Mouse (Mus musculus) Patski (cell line): Measurements from ENCODE around the gene Rtn2. TPM values are rescaled to one million over a fixed set of nuclear protein-coding genes. Genes with fewer than 3 reads are reported as not detected.

Source experiments
- ATAC-seq: fragments of 100-300 bp; one replicate; pipeline ENCODE4 v1.8.0; 2021
- CTCF ChIA-PET: fragments of 350-600 bp; sonication (Branson Sonifier 250); formaldehyde crosslinking; loops from one replicate; lab custom pipeline; 2022; ENCODE audit warnings: inconsistent platforms; lab: Charles Lee
- POLR2A ChIA-PET: fragments of 350-600 bp; sonication (Branson Sonifier 250); formaldehyde crosslinking; loops from one replicate; lab custom pipeline; 2022; ENCODE audit warnings: antibody characterized with exemption, inconsistent platforms; lab: Charles Lee
- DNase-seq: peaks from one replicate; pipeline ENCODE4 v3.0.0-alpha.2; 2011; ENCODE audit warnings: low read depth, low spot score
- H3K27me3 ChIP-seq: fragments of 371-371 bp; one replicate; pipeline ENCODE4 v1.5.1; 2021
- CTCF ChIP-seq: fragments of 100-300 bp; IDR thresholded peaks from one replicate; pipeline ENCODE4 v1.5.1; 2021
- in situ Hi-C: fragments of 300-500 bp; cut with MboI; formaldehyde crosslinking; loops from 3 replicates; pipeline ENCODE4 v1.11.1; 2018; ENCODE audit warnings: low pct_unique_long_range_greater_than_20kb, mixed read lengths
- polyA plus RNA-seq: library from polyadenylated mRNA; unstranded; gene quantifications from one replicate; pipeline ENCODE4 v1.2.3, GENCODE M21; 2021

Gene Rtn2
- polyA plus RNA-seq, 1 experiment from 2014 or later, result 4.0 TPM

DNA sequence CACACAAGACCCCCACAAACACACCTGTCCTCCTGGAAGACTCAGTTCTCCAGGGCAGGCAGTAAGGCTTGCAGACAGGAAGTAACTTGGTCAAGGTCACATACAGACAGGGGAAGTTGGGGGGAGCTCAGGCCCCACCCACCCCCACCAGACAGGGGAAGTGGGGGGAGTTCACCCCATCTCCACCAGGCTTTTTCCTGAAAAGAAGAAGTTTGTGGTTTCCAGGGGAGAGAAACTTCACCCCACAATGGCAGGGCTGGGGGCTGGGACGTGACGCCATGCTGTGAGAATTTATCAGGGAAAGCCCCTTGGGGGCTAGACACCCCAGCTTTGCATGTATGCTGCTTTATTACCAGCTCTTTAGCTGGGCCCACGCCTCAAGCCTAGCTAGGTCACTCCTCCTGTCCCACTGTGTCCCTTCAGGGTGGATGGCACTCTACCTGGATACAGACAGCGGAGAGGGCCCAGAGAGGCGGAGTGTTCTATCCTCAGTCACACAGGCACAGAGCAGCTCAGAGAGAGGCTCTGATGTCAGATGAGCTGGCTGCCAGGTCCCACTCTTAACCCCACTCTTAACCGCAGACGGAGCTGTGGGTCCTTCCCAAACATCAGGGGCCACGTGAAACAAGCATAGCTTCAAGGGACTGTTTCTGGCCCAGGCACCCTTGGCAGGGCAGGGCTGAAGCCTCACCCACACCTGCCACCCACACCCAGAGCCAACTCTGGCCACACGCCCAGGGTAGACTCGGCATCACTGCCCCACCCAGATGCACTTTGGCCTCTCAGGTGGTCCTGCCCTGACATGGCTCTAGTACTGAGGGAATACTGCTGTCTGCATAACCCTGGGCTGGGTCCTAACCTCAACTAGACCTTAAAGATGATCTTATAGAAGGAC, 16.2 kb upstream of the Rtn2 start:
- no peak for TF ChIP-seq CTCF
- CTCF ChIA-PET, result interaction anchor here (1.6 kb wide), 1 partner anchor 15 kb away, joined by 5 read pairs; no protein-coding TSS in a partner anchor
- no peak for ATAC-seq
- POLR2A ChIA-PET, result interaction anchor here (0.6 kb wide), 2 partner anchors 9 to 93 kb away, joined by 3 read pairs; partner anchors contain the start of gene Cd3eap
- in situ Hi-C loops, result no loop called here
- H3K27me3 ChIP-seq, result no peaks in the 10 kb centered on the region
- no peak for DNase-seq

DNA sequence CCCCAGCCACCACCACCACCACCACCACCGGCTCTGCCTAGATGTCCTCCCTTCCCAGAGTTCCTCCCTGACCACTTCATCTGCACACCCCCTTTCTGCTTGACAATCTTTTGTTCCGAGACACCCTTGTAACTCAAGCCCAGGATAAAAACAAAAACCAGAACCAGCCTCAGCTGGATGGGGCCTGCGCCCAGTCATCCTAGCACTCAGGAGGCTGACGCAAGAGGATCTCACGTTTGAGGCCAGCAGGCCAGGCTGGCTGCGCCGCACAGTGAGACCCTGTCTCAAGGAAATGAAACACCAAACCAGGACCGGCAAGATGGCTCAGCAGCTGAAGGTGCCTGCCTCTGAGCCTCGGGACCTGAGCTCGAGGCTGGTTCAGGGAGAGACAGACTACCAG, 15.4 kb upstream of the Rtn2 start:
- DNase-seq (no peak), ATAC-seq (no peak)
- CTCF ChIA-PET, result interaction anchor here (1.3 to 2.8 kb wide), 4 partner anchors 8 to 28 kb away, joined by 3 to 18 read pairs (median 5); no protein-coding TSS in a partner anchor
- POLR2A ChIA-PET, result interaction anchor here (1.0 to 1.9 kb wide), 2 partner anchors 14 to 20 kb away, joined by 3 to 6 read pairs; no protein-coding TSS in a partner anchor
- in situ Hi-C loops, result no loop called here
- TF ChIP-seq CTCF, result no peak
- H3K27me3 ChIP-seq, result no peaks in the 10 kb centered on the region

- ChIA-PET POLR2A (interaction anchor here (0.5 to 2.9 kb wide), 5 partner anchors 11 to 71 kb away, joined by 3 to 9 read pairs (median 4); no protein-coding TSS in a partner anchor), CTCF (interaction anchor here (1.6 to 2.8 kb wide), 2 partner anchors 22 to 30 kb away, joined by 4 to 18 read pairs; no protein-coding TSS in a partner anchor)
- no peaks in the 10 kb centered on the region for H3K27me3 ChIP-seq
- in situ Hi-C loops, result no loop called here
- ATAC-seq (no peak), DNase-seq (no peak)
- TF ChIP-seq CTCF, result no peak
These were observed 13.3 kb upstream of the Rtn2 start for GRCm38 (mm10) chr7:19268993-19269681.

GRCm38 (mm10) chr7:19269721-19270441, 12.5 kb upstream of the Rtn2 start:
- ChIA-PET POLR2A (interaction anchor here (0.8 to 2.9 kb wide), 4 partner anchors 12 to 89 kb away, joined by 3 to 9 read pairs (median 4); partner anchors contain the start of genes Cd3eap and Ppp1r13l), CTCF (interaction anchor here (1.6 to 2.8 kb wide), 2 partner anchors 22 to 30 kb away, joined by 4 to 18 read pairs; no protein-coding TSS in a partner anchor)
- no peaks in the 10 kb centered on the region for H3K27me3 ChIP-seq
- in situ Hi-C loops, result no loop called here
- peak; percentile 45 for ATAC-seq
- no peak for TF ChIP-seq CTCF
- no peak for DNase-seq

DNA sequence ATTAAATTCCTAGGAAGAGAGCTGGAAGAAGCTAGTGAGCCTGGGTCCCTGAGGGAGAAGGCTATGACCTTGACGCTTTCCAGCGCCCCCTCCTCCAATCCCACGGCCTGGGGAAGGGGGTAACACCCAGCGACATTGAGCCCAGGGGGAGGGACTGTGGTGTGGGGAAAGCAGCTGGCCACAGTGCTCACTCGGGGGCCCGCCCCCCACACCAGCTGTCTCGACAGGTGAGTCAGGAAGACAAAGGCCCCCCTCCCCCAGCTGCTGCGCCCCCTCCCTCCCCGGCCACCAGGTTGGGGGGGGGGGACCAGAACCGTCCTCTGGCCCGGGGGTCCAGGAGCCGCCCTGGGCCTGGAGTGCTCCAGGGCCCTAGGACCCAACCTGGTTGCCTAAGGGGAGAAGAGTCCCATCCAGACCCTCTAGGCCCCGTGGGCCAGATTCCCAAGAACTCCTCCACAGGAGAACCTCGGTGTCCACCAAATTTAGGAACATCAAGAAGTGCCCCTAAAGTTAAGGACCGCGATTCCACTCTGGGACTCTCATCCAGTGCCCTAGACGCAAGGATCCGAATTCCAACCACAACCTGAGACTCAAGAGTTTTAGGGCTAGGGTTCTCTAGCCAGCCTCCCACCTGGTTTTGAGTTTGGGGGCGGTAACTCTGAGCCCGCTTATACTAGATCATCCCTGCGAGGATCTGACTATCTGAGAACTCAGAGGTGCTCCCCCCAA, 11.8 kb upstream of the Rtn2 start:
- in situ Hi-C loops, result no loop called here
- DNase-seq (no peak), ATAC-seq (no peak)
- H3K27me3 ChIP-seq, result no peaks in the 10 kb centered on the region
- no peak for TF ChIP-seq CTCF
- ChIA-PET CTCF (interaction anchor here (1.6 kb wide), 1 partner anchor 23 kb away, joined by 4 read pairs; no protein-coding TSS in a partner anchor), POLR2A (interaction anchor here (0.8 to 2.9 kb wide), 3 partner anchors 13 to 89 kb away, joined by 3 to 9 read pairs (median 3); partner anchors contain the start of genes Cd3eap and Ppp1r13l)

DNA sequence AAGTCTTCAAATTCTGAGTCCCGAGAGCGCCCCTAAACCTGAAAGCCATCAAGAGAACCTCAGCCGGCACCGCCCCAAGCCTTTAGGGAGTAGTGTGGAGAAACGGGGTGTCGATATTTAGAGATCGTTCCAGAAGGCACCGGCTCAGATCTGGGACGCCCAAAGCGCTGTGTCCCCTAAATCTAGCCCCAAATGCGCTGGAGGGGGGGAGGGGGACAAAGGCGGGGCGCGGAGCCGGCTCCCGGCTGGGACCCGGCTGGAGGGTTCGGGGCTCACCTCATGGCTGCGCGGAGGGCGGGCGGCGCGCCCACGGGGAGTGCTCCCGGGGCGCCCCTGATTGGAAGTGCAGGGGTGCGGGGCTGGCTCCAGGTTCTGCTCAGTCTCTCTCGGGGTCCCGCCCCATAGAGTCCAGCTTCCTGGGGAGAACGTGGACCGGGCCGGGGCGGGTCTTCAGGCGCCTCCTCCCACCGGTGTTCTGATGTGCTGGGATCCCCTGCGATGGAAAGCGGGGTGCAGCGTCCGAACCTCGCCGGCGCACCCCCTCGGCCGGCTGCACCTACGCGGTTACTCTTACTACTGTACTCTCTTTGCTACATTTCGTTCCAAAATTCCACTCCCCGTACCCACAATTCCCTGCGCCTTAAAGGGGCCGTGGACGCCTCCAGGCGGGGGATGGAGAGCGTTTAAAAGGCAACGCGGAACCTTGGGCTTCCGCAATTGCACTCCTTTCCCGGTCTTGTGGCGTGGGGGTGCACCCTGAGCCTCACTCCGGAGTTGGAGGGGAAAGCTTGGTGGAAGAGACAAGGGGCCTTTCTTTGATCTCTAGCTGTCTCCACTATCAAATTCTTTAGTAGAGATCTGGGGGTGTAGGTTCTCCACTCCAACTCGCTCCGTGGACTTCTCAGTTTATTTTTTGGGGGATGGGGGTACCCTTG, 10.9 kb upstream of the Rtn2 start, which contains the start of gene Vasp:
Gene Vasp (minus strand): TSS at position 580 of the 935 bp plus-strand sequence.
- ChIA-PET CTCF (interaction anchor here (1.2 to 1.7 kb wide), 2 partner anchors 32 to 42 kb away, joined by 3 to 7 read pairs; no protein-coding TSS in a partner anchor), POLR2A (interaction anchor here (0.9 to 2.9 kb wide), 3 partner anchors 14 to 93 kb away, joined by 3 to 9 read pairs (median 3); no protein-coding TSS in a partner anchor)
- in situ Hi-C loops, result no loop called here
- DNase-seq, result no peak
- TF ChIP-seq CTCF, result no peak
- peak; percentile 61 for ATAC-seq
- no peaks in the 10 kb centered on the region for H3K27me3 ChIP-seq

- ATAC-seq (no peak), DNase-seq (no peak)
- ChIA-PET POLR2A (interaction anchor here (0.9 to 1.0 kb wide), 2 partner anchors 41 to 93 kb away, joined by 3 read pairs; no protein-coding TSS in a partner anchor), CTCF (interaction anchor here (0.7 to 1.7 kb wide), 3 partner anchors 33 to 43 kb away, joined by 3 to 7 read pairs (median 3); no protein-coding TSS in a partner anchor)
- H3K27me3 ChIP-seq, result no peaks in the 10 kb centered on the region
- in situ Hi-C loops, result no loop called here
- no peak for TF ChIP-seq CTCF
These were observed 10.2 kb upstream of the Rtn2 start for GRCm38 (mm10) chr7:19272173-19272764.

DNA sequence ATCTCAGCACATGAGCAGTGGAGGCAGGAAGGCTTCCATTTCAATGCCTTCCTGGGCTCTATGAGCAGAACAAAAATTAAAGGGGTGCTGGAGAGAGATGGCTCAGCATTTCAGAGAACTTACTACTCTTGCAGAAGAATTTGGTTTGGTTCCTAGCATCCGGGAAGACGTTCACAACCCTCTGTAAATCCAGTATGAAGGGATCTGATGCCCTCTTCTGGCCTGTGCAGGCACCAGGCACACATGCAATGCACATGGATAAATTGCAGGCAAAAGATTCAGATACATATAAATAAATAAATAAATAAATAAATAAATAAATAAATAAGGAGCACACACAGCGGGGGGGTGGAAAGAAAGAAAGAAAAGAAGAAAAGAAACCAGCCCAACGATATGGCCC, 6.2 kb upstream of the Rtn2 start:
- POLR2A ChIA-PET, result no interaction called here
- in situ Hi-C loops, result no loop called here
- CTCF ChIA-PET, result interaction anchor here (2.2 kb wide), 1 partner anchor 36 kb away, joined by 15 read pairs; no protein-coding TSS in a partner anchor

More for the DNA sequence above, 6.2 kb upstream of the Rtn2 start:
- peaks cover 10% of the 10 kb centered on the region for H3K27me3 ChIP-seq
- ATAC-seq, result no peak
- DNase-seq, result no peak
- no peak for TF ChIP-seq CTCF
